ENCODE assay signal across 25 mouse cellular contexts in genomic region chr5:113971434-113971960, GRCm38 (mm10). TPM values are rescaled to one million over a fixed set of nuclear protein-coding genes. Genes with fewer than 3 reads are reported as not detected.
DNase-seq lines count a peak whose midpoint lies in the region; ATAC-seq lines count a peak whose summit lies in the region.
"Had no signal": no experiment of that assay in that cellular context is flagged by ENCODE, and none has a peak within 500 bp of the region (broad histone marks: within the 10 kb centered on the region; RNA-seq: fewer than 3 reads in every experiment).

No protein-coding gene starts in this region.

- ATAC-seq in heart, embryonic 12.5 days (ENCODE audit: insufficient number of reproducible peaks, low FRiP score) = no peak
- ATAC-seq in liver, embryonic 12.5 days = no peak
- ATAC-seq: activated CD4-positive, CD25-positive, alpha-beta regulatory T cell, adult 4 months; forebrain, embryonic 13.5 days; midbrain, embryonic 15.5 days had no signal

- peaks cover 61% of the 10 kb centered on the region for H3K4me1 ChIP-seq in heart, embryonic 12.5 days (replicated peaks)
- H3K4me1 ChIP-seq in liver, embryonic 12.5 days = peaks cover 87% of the 10 kb centered on the region

- 0 out of 2 replicates have a peak overlapping the region, but pooled peaks have one; percentile 4 for H3K9ac ChIP-seq in heart, embryonic 12.5 days
- peak overlapping the region; percentile 84 for H3K9ac ChIP-seq in liver, embryonic 12.5 days
- H3K9ac ChIP-seq: embryonic facial prominence, embryonic 13.5 days; forebrain, embryonic 13.5 days; hindbrain, embryonic 13.5 days; intestine, embryonic 15.5 days; midbrain, embryonic 15.5 days had no signal

- DNase-seq in heart, postnatal 36 days = no peak
- peak; percentile 53 for DNase-seq in ES-CJ7 (ENCODE audit: low read depth, low spot score)
- peak; percentile 58 for DNase-seq in ZHBTc4 (ENCODE audit: low read depth, low spot score)
- no peak for DNase-seq in layer of hippocampus, adult 9-10 months (ENCODE audit: low spot score)
- no peak for DNase-seq in adrenal gland, adult 2 months
- no peak for DNase-seq in left cerebral cortex, adult 8-10 months (ENCODE audit: low spot score in 2 of 2)
- DNase-seq: adrenal gland, postnatal 25 days; cerebellum, adult 9-10 months; lung, postnatal 14 days; right cerebral cortex, adult 18-20 months; thymus, adult 18-20 months had no signal

- no peak overlapping the region for H3K4me3 ChIP-seq in heart, embryonic 12.5 days
- H3K4me3 ChIP-seq in liver, embryonic 12.5 days = peak overlapping the region; percentile 62
- H3K4me3 ChIP-seq: embryonic facial prominence, embryonic 13.5 days; forebrain, embryonic 13.5 days; hindbrain, embryonic 13.5 days; intestine, embryonic 15.5 days; layer of hippocampus, adult 2 months; megakaryocyte, embryonic 14.5 days; midbrain, embryonic 15.5 days had no signal

- 77% methylated on average over 10 of the region's 10 CpGs for WGBS in heart, embryonic 12.5 days
- 83% methylated on average over 10 of the region's 10 CpGs for WGBS in liver, embryonic 12.5 days (ENCODE audit: insufficient replicate concordance)

- intact Hi-C loops in heart, postnatal 36 days (cut with DNase I) = loop anchor here (10.0 kb wide), 1 partner anchor 403 kb away; no protein-coding TSS in a partner anchor

- H3K4me2 ChIP-seq in heart, embryonic 12.5 days = no peak overlapping the region
- peak overlapping the region; percentile 85 for H3K4me2 ChIP-seq in liver, embryonic 12.5 days
- H3K4me2 ChIP-seq: embryonic facial prominence, embryonic 13.5 days; forebrain, embryonic 13.5 days; hindbrain, embryonic 13.5 days; midbrain, embryonic 15.5 days had no signal

- H3K27me3 ChIP-seq in heart, embryonic 12.5 days (replicated peaks) = no peaks in the 10 kb centered on the region
- H3K27me3 ChIP-seq in liver, embryonic 12.5 days (replicated peaks) = no peaks in the 10 kb centered on the region
- H3K27me3 ChIP-seq: embryonic facial prominence, embryonic 13.5 days; forebrain, embryonic 13.5 days; hindbrain, embryonic 13.5 days; intestine, embryonic 15.5 days; midbrain, embryonic 15.5 days had no signal

- no peak overlapping the region for H3K27ac ChIP-seq in heart, embryonic 12.5 days (ENCODE audit: poor library complexity, severe bottlenecking)
- peak overlapping the region; percentile 97 for H3K27ac ChIP-seq in liver, embryonic 12.5 days
- H3K27ac ChIP-seq: embryonic facial prominence, embryonic 13.5 days; hindbrain, embryonic 13.5 days; layer of hippocampus, adult 2 months; midbrain, embryonic 15.5 days had no signal

- H3K36me3 ChIP-seq in heart, embryonic 12.5 days = peaks cover 38% of the 10 kb centered on the region
- peaks cover 57% of the 10 kb centered on the region for H3K36me3 ChIP-seq in liver, embryonic 12.5 days

- H3K9me3 ChIP-seq in heart, embryonic 12.5 days (replicated peaks) = no peaks in the 10 kb centered on the region
- H3K9me3 ChIP-seq in liver, embryonic 12.5 days (replicated peaks) = no peaks in the 10 kb centered on the region
- H3K9me3 ChIP-seq: embryonic facial prominence, embryonic 13.5 days; forebrain, embryonic 13.5 days; hindbrain, embryonic 13.5 days; intestine, embryonic 15.5 days; megakaryocyte, embryonic 14.5 days; midbrain, embryonic 15.5 days had no signal

RNA-seq across cellular contexts. Expression of gene Ssh1, which starts 22.2 kb away (rescaled TPM):
- polyA plus RNA-seq in heart, embryonic 12.5 days (2016; fragmentation: Nextera tagmentation; extraction: Ambion mirVana) = 19.0 and 21.4 TPM in 2 replicates
- total RNA-seq in heart, postnatal 36 days (2021) = 10 to 100 TPM; 14.7 to 15.7 TPM
- polyA plus RNA-seq in liver, embryonic 12.5 days (2016; fragmentation: Nextera tagmentation; extraction: Ambion mirVana) = 8.9 and 10.9 TPM in 2 replicates
- 10 to 100 TPM; 15.5 to 24.6 TPM for total RNA-seq in adrenal gland, adult 2 months (2021)
- polyA plus RNA-seq in adrenal gland, adult 2 months (2012; rRNA removed) = 9.1 and 9.9 TPM in 2 replicates
- 10 to 100 TPM; 25.6 to 29.5 (median 27.1) TPM for total RNA-seq in left cerebral cortex, adult 8-10 months (2022)

RNA-seq across cellular contexts. Expression of gene Dao, which starts 32.0 kb away (rescaled TPM):
- polyA plus RNA-seq in heart, embryonic 12.5 days (2016; fragmentation: Nextera tagmentation; extraction: Ambion mirVana) = not detected in 2 replicates
- total RNA-seq in heart, postnatal 36 days (2021) = not detected
- polyA plus RNA-seq in liver, embryonic 12.5 days (2016; fragmentation: Nextera tagmentation; extraction: Ambion mirVana) = not detected in 2 replicates
- not detected for total RNA-seq in adrenal gland, adult 2 months (2021)
- polyA plus RNA-seq in adrenal gland, adult 2 months (2012; rRNA removed) = not detected in 2 replicates
- under 1 TPM in 1 of 4 experiments, not detected in 3; 0.30 TPM for total RNA-seq in left cerebral cortex, adult 8-10 months (2022)
- total RNA-seq: adrenal gland, postnatal 25 days; layer of hippocampus, adult 2 months; left cerebral cortex, postnatal 10 days had no signal
- polyA plus RNA-seq: cortical plate, adult 2 months; embryonic facial prominence, embryonic 13.5 days; forebrain, embryonic 13.5 days; heart, postnatal 0 days; hindbrain, embryonic 13.5 days; midbrain, embryonic 15.5 days; urinary bladder, adult 2 months had no signal

Comparison
In these comparisons a context has a peak if more than half of its experiments do, and no peak if none do; other contexts are left out.
1. DNase-seq: peak in ES-CJ7 (single experiment) and ZHBTc4 (single experiment); none in heart, postnatal 36 days (0 of 2), layer of hippocampus, adult 9-10 months (single experiment), adrenal gland, adult 2 months (single experiment) and left cerebral cortex, adult 8-10 months (0 of 2).